Mouse (Mus musculus) embryonic facial prominence, embryonic 14.5 days (tissue): ENCODE measurements around the gene Psmd9. TPM values are rescaled to one million over a fixed set of nuclear protein-coding genes. Genes with fewer than 3 reads are reported as not detected.

Experiments
- ATAC-seq: fragments of 200-750 bp; cut with Nextera tagmentation; 2 replicates; pipeline ENCODE4 v1.8.0; 2017; ENCODE audit warnings: low read depth, moderate number of reproducible peaks, moderate TSS enrichment
- DNase-seq: peaks from one replicate; pipeline ENCODE4 v3.0.0-alpha.2; 2015; ENCODE audit warnings: low spot score
- H3K27ac ChIP-seq: fragments of 300-500 bp; sonication (generic); replicated peaks from 2 replicates; pipeline ENCODE4 v1.5.1; 2014; ENCODE audit warnings: low read depth, mild to moderate bottlenecking, low read length, moderate library complexity
- H3K27me3 ChIP-seq: fragments of 300-500 bp; sonication (generic); replicated peaks from 2 replicates; pipeline ENCODE4 v1.6.1; 2014; ENCODE audit warnings: low read length; ENCODE audit not compliant: control insufficient read depth, insufficient read depth
- H3K36me3 ChIP-seq: fragments of 300-500 bp; sonication (generic); 2 replicates; pipeline ENCODE4 v1.6.1; 2014; ENCODE audit warnings: low read length, mixed read lengths; ENCODE audit not compliant: control insufficient read depth, insufficient read depth
- H3K4me1 ChIP-seq: fragments of 300-500 bp; sonication (generic); 2 replicates; pipeline ENCODE4 v1.6.1; 2014; ENCODE audit warnings: antibody characterized with exemption, low read length; ENCODE audit not compliant: control insufficient read depth, insufficient read depth
- H3K4me2 ChIP-seq: fragments of 300-500 bp; sonication (generic); 2 replicates; pipeline ENCODE4 v1.6.1; 2014; ENCODE audit warnings: low read depth, mild to moderate bottlenecking, low read length, moderate library complexity, mixed read lengths
- H3K4me3 ChIP-seq: fragments of 300-500 bp; sonication (generic); 2 replicates; pipeline ENCODE4 v1.5.1; 2014; ENCODE audit warnings: low read depth, mild to moderate bottlenecking, low read length
- H3K9ac ChIP-seq: fragments of 300-500 bp; sonication (generic); 2 replicates; pipeline ENCODE4 v1.6.1; 2014; ENCODE audit warnings: low read depth, mild to moderate bottlenecking, low read length, moderate library complexity, mixed read lengths
- H3K9me3 ChIP-seq: fragments of 300-500 bp; sonication (generic); 2 replicates; pipeline ENCODE4 v1.6.1; 2016; ENCODE audit warnings: low read length; ENCODE audit not compliant: control insufficient read depth
- WGBS: fragments of 180-500 bp; shearing (Covaris S2); extraction: QIAGEN DNeasy Blood & Tissue Kit; methylation state at CpG from one replicate; pipeline ENCODE4 v1.1.7; 2014; 5-methylcytosine and 5-hydroxymethylcytosine counted together
- polyA plus RNA-seq: library from polyadenylated mRNA; unstranded; fragments of >200 nt; fragmentation: Nextera tagmentation; extraction: Ambion mirVana; gene quantifications from 2 replicates; pipeline ENCODE4 v1.2.1, GENCODE M21; 2014

The Psmd9 gene
- polyA plus RNA-seq, 1 experiment from 2014 or later: 49.5 TPM

- Histone ChIP-seq H3K4me1 (peaks cover 11% of the 10 kb centered on the region; the same call in 1 of the 2 replicates), H3K9me3 (no peaks in the 10 kb centered on the region), H3K4me3 (no peak overlapping the region), H3K9ac (no peak overlapping the region), H3K27ac (no peak overlapping the region; the same call in 1 of the 2 replicates), H3K4me2 (no peak overlapping the region), H3K36me3 (no peaks in the 10 kb centered on the region), H3K27me3 (no peaks in the 10 kb centered on the region)
- DNase-seq (peak; percentile 65), ATAC-seq (no peak)
- 46% methylated on average over 7 of the region's 7 CpGs for whole genome bisulfite sequencing
Measured at GRCm38 (mm10) chr5:123277342-123277701, 108.1 kb downstream of the Psmd9 start.

- Histone ChIP-seq H3K36me3 (no peaks in the 10 kb centered on the region), H3K9me3 (no peaks in the 10 kb centered on the region), H3K4me2 (no peak overlapping the region), H3K9ac (no peak overlapping the region), H3K27ac (no peak overlapping the region; the same call in 1 of the 2 replicates), H3K27me3 (no peaks in the 10 kb centered on the region), H3K4me1 (peaks cover 11% of the 10 kb centered on the region; the same call in 1 of the 2 replicates), H3K4me3 (no peak overlapping the region)
- no peak for DNase-seq
- WGBS: 79% methylated on average over 4 of the region's 4 CpGs
- no peak for ATAC-seq
Measured at GRCm38 (mm10) chr5:123277704-123278103, 108.5 kb downstream of the Psmd9 start.

- H3K9ac ChIP-seq: no peak overlapping the region
- no peaks in the 10 kb centered on the region for H3K9me3 ChIP-seq
- 0 out of 2 replicates have a peak overlapping the region, but pooled peaks have one; percentile 28 for H3K4me2 ChIP-seq
- H3K4me1 ChIP-seq: peaks cover 11% of the 10 kb centered on the region; the same call in 1 of the 2 replicates
- ATAC-seq: no peak
- no peaks in the 10 kb centered on the region for H3K36me3 ChIP-seq
- H3K4me3 ChIP-seq: no peak overlapping the region
- WGBS: 80% methylated on average over 4 of the region's 4 CpGs
- H3K27ac ChIP-seq: no peak overlapping the region
- DNase-seq: no peak
- H3K27me3 ChIP-seq: no peaks in the 10 kb centered on the region
Measured at GRCm38 (mm10) chr5:123279248-123279647, 110.0 kb downstream of the Psmd9 start.

GRCm38 (mm10) chr5:123281336-123282136 lies 112.3 kb downstream of the Psmd9 start:
- WGBS: 70% methylated on average over 9 of the region's 9 CpGs

GRCm38 (mm10) chr5:123285174-123285573 lies 116.0 kb downstream of the Psmd9 start:
- Histone ChIP-seq H3K9me3 (no peaks in the 10 kb centered on the region), H3K4me2 (no peak overlapping the region), H3K4me3 (no peak overlapping the region), H3K4me1 (no peaks in the 10 kb centered on the region), H3K9ac (no peak overlapping the region), H3K27ac (no peak overlapping the region), H3K27me3 (no peaks in the 10 kb centered on the region), H3K36me3 (no peaks in the 10 kb centered on the region)
- ATAC-seq (no peak), DNase-seq (peak; percentile 9)
- WGBS: 40% methylated on average over 8 of the region's 8 CpGs

More at GRCm38 (mm10) chr5:123281336-123282136, 112.3 kb downstream of the Psmd9 start:
- Histone ChIP-seq H3K36me3 (no peaks in the 10 kb centered on the region), H3K4me3 (no peak overlapping the region), H3K9me3 (no peaks in the 10 kb centered on the region), H3K4me2 (no peak overlapping the region), H3K27ac (no peak overlapping the region), H3K27me3 (no peaks in the 10 kb centered on the region), H3K9ac (no peak overlapping the region), H3K4me1 (peaks cover 5% of the 10 kb centered on the region; the same call in 1 of the 2 replicates)
- DNase-seq (no peak), ATAC-seq (no peak)

- no peak for ATAC-seq
- Histone ChIP-seq H3K36me3 (no peaks in the 10 kb centered on the region), H3K27ac (no peak overlapping the region), H3K27me3 (no peaks in the 10 kb centered on the region), H3K4me3 (no peak overlapping the region), H3K4me2 (no peak overlapping the region), H3K9ac (no peak overlapping the region), H3K9me3 (no peaks in the 10 kb centered on the region), H3K4me1 (no peaks in the 10 kb centered on the region)
- DNase-seq: no peak
- WGBS: 82% methylated on average over 5 of the region's 5 CpGs
Measured at GRCm38 (mm10) chr5:123288079-123288478, 118.9 kb downstream of the Psmd9 start.

- H3K36me3 ChIP-seq: no peaks in the 10 kb centered on the region
- no peak overlapping the region for H3K9ac ChIP-seq
- ATAC-seq (no peak), DNase-seq (peak; percentile 50)
- no peak overlapping the region for H3K4me2 ChIP-seq
- WGBS: 79% methylated on average over 9 of the region's 9 CpGs
- no peaks in the 10 kb centered on the region for H3K27me3 ChIP-seq
- H3K27ac ChIP-seq: no peak overlapping the region
- no peak overlapping the region for H3K4me3 ChIP-seq
- no peaks in the 10 kb centered on the region for H3K9me3 ChIP-seq
- no peaks in the 10 kb centered on the region for H3K4me1 ChIP-seq
Measured at GRCm38 (mm10) chr5:123294653-123295052, 125.4 kb downstream of the Psmd9 start.

- no peak overlapping the region for H3K4me2 ChIP-seq
- no peak overlapping the region for H3K27ac ChIP-seq
- H3K9me3 ChIP-seq: no peaks in the 10 kb centered on the region
- 73% methylated on average over 12 of the region's 12 CpGs for WGBS
- no peaks in the 10 kb centered on the region for H3K27me3 ChIP-seq
- H3K4me3 ChIP-seq: no peak overlapping the region
- no peak for ATAC-seq
- peak; percentile 31 for DNase-seq
- H3K36me3 ChIP-seq: no peaks in the 10 kb centered on the region
- no peak overlapping the region for H3K9ac ChIP-seq
- H3K4me1 ChIP-seq: peaks cover 8% of the 10 kb centered on the region; the same call in 1 of the 2 replicates
Measured at GRCm38 (mm10) chr5:123296224-123296806, 127.1 kb downstream of the Psmd9 start.
